Mouse (Mus musculus): ENCODE measurements around the gene Gm13290.
"Not testable (repeated sequence)": the region's sequence is repeated elsewhere in the genome, so short reads cannot be mapped to it uniquely, and the experiment has no call there.

Gm13290 gene

GRCm38 (mm10) chr4:88782335-88782734 lies 8.7 kb downstream of the Gm13290 start:
- DNase-seq = not testable (repeated sequence)

GRCm38 (mm10) chr4:88785409-88785808 lies 11.8 kb downstream of the Gm13290 start, which contains the start of gene Gm13276:
Gm13276 (plus strand) TSS chr4:88785709.
- DNase-seq = not testable (repeated sequence)

DNA sequence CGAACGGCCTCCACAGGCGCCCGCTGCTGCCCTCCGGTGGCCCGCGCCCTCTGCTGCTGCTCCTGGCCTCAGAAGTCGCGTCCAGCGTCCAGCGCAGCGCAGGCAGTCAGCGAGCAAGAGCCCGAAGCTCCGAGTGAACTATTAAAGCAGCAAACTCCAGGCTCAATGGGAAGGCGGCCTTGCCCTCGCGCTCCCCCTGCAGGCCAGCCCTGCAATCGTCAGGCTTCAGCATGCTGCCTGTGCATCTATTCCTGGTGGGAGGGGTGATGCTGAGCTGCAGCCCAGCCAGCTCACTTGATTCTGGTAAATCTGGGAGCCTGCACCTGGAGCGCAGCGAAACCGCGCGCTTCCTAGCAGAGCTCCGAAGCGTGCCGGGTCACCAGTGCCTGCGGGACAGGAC lies 14.8 kb downstream of the Gm13290 start, which contains the start of gene Gm13277:
TSS of gene Gm13277 (plus strand) at position 231 of the 400 bp plus-strand sequence.
- peak; percentile 57 to 58 for DNase-seq

DNA sequence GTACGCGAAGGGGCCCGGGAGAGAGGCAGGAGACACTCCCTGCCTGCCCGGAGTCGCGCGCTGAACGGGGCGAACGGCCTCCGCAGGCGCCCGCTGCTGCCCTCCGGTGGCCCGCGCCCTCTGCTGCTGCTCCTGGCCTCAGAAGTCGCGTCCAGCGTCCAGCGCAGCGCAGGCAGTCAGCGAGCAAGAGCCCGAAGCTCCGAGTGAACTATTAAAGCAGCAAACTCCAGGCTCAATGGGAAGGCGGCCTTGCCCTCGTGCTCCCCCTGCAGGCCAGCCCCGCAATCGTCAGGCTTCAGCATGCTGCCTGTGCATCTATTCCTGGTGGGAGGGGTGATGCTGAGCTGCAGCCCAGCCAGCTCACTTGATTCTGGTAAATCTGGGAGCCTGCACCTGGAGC lies 17.6 kb downstream of the Gm13290 start, which contains the start of gene Gm13278:
TSS of gene Gm13278 (plus strand) at position 301 of the 400 bp plus-strand sequence.
- DNase-seq = not testable (repeated sequence)

DNA sequence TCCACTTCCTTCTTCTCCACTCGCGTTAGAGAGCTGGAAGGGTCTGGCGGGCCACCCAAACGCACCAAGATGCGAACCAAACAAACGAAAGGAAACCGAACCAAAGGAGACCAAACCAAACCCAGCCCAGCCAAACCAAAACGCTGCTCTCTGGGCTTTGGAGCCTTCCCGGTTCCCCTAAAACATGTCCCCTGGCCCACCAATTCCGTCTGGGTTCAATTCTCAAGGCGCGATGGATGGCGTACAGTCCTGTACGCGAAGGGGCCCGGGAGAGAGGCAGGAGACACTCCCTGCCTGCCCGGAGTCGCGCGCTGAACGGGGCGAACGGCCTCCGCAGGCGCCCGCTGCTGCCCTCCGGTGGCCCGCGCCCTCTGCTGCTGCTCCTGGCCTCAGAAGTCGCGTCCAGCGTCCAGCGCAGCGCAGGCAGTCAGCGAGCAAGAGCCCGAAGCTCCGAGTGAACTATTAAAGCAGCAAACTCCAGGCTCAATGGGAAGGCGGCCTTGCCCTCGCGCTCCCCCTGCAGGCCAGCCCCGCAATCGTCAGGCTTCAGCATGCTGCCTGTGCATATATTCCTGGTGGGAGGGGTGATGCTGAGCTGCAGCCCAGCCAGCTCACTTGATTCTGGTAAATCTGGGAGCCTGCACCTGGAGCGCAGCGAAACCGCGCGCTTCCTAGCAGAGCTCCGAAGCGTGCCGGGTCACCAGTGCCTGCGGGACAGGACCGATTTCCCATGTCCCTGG lies 20.5 kb downstream of the Gm13290 start, which contains the start of gene Gm13275:
TSS of gene Gm13275 (plus strand) at position 552 of the 740 bp plus-strand sequence.
- peak; percentile 66 to 79 for DNase-seq

DNA sequence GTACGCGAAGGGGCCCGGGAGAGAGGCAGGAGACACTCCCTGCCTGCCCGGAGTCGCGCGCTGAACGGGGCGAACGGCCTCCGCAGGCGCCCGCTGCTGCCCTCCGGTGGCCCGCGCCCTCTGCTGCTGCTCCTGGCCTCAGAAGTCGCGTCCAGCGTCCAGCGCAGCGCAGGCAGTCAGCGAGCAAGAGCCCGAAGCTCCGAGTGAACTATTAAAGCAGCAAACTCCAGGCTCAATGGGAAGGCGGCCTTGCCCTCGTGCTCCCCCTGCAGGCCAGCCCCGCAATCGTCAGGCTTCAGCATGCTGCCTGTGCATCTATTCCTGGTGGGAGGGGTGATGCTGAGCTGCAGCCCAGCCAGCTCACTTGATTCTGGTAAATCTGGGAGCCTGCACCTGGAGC lies 23.5 kb downstream of the Gm13290 start, which contains the start of gene Gm13279:
TSS of gene Gm13279 (plus strand) at position 301 of the 400 bp plus-strand sequence.
- DNase-seq = not testable (repeated sequence)

DNA sequence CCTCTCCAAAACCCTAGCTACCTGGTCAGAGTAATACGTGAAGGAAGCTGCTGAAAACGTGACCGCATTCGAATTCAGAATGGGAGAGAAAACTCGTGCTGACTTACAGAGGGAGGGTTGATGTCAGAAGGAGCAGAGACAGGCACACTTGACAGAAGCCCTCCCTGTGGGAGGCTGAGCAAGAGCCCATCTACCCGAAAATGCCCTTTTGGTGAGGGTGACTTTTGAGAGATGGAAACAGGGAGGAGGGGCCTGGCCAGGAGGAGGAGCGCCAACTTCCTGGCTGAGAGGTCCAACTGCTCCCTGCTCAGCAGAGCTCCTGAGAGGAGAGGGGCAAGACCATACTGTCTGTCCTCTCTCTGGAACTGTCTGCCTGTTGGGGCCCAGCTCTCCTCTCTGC lies 25.7 kb downstream of the Gm13290 start, which contains the start of gene Gm13285:
TSS of gene Gm13285 (plus strand) at position 301 of the 400 bp plus-strand sequence.
- DNase-seq = not testable (repeated sequence)

DNA sequence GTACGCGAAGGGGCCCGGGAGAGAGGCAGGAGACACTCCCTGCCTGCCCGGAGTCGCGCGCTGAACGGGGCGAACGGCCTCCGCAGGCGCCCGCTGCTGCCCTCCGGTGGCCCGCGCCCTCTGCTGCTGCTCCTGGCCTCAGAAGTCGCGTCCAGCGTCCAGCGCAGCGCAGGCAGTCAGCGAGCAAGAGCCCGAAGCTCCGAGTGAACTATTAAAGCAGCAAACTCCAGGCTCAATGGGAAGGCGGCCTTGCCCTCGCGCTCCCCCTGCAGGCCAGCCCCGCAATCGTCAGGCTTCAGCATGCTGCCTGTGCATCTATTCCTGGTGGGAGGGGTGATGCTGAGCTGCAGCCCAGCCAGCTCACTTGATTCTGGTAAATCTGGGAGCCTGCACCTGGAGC lies 29.3 kb downstream of the Gm13290 start, which contains the start of gene Gm13287:
TSS of gene Gm13287 (plus strand) at position 301 of the 400 bp plus-strand sequence.
- DNase-seq = not testable (repeated sequence)

GRCm38 (mm10) chr4:88805231-88805630 lies 31.6 kb downstream of the Gm13290 start, which contains the start of gene Gm13288:
Gm13288 (plus strand) TSS chr4:88805531.
- DNase-seq = not testable (repeated sequence)

DNA sequence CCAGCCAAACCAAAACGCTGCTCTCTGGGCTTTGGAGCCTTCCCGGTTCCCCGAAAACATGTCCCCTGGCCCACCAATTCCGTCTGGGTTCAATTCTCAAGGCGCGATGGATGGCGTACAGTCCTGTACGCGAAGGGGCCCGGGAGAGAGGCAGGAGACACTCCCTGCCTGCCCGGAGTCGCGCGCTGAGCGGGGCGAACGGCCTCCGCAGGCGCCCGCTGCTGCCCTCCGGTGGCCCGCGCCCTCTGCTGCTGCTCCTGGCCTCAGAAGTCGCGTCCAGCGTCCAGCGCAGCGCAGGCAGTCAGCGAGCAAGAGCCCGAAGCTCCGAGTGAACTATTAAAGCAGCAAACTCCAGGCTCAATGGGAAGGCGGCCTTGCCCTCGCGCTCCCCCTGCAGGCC lies 32.1 kb downstream of the Gm13290 start:
- DNase-seq = peak in 1 of 2 experiments; percentile 16

DNA sequence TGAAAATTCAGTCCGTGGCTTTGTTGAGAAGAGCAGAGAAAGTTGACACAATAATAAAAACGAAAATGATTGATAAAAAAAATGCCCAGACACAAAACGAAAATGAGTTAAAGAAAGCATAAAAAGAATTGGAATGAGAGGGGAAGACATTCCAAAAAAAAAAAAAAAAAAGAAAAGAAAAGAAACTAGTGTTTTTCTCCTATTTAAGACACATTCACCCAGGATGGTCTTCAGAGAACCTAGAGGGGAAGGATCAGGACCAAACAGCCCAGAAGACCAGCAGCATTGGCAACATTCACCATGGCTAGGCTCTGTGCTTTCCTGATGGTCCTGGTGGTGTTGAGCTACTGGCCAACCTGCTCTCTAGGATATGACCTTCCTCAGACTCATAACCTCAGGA lies 42.3 kb downstream of the Gm13290 start, which contains the start of gene Ifna7:
TSS of gene Ifna7 (plus strand) at position 301 of the 400 bp plus-strand sequence.
- no peak for DNase-seq

DNA sequence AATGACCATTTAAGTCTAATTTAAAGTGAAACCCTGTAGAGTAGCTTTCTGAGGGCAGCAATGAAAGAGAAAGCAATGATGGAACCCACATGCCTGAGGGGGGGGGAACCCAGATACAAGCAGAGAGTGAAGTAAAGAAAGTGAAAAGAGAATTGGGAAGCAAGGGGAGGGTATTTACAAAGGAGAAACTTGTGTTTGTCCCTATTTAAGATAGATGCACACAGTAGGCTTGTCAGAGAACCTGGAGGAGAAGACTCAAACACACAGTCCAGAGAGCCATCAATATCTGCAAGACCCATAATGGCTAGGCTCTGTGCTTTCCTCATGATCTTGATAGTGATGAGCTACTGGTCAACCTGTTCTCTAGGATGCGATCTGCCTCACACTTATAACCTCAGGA lies 46.0 kb downstream of the Gm13290 start, which contains the start of gene Ifna11:
TSS of gene Ifna11 (plus strand) at position 301 of the 400 bp plus-strand sequence.
- no peak for DNase-seq

GRCm38 (mm10) chr4:88822995-88823394 lies 49.4 kb downstream of the Gm13290 start:
- DNase-seq = peak in 1 of 2 experiments; percentile 21
